Mouse (Mus musculus) midbrain, embryonic 13.5 days (tissue): ENCODE data around the gene Lrch1. TPM values are rescaled to one million over a fixed set of nuclear protein-coding genes. Genes with fewer than 3 reads are reported as not detected.

ENCODE experiments used
- ATAC-seq: fragments of 200-750 bp; cut with Nextera tagmentation; 2 replicates; pipeline ENCODE4 v1.8.0; 2017; ENCODE audit warnings: mild to moderate bottlenecking, moderate TSS enrichment, moderate library complexity
- H3K27ac ChIP-seq: fragments of 300-500 bp; sonication (generic); 2 replicates; pipeline ENCODE4 v1.5.1; 2015; ENCODE audit warnings: inconsistent platforms, mild to moderate bottlenecking, moderate library complexity
- H3K27me3 ChIP-seq: fragments of 300-500 bp; sonication (generic); 2 replicates; pipeline ENCODE4 v1.6.1; 2015; ENCODE audit warnings: mild to moderate bottlenecking, inconsistent platforms
- H3K36me3 ChIP-seq: fragments of 300-500 bp; sonication (generic); 2 replicates; pipeline ENCODE4 v1.6.1; 2015; ENCODE audit warnings: mild to moderate bottlenecking, inconsistent platforms
- H3K4me1 ChIP-seq: fragments of 300-500 bp; sonication (generic); replicated peaks from 2 replicates; pipeline ENCODE4 v1.6.1; 2015; ENCODE audit warnings: inconsistent platforms
- H3K4me2 ChIP-seq: fragments of 300-500 bp; sonication (generic); replicated peaks from 2 replicates; pipeline ENCODE4 v1.6.1; 2015; ENCODE audit warnings: moderate library complexity, mild to moderate bottlenecking, inconsistent platforms
- H3K4me3 ChIP-seq: fragments of 300-500 bp; sonication (generic); replicated peaks from 2 replicates; pipeline ENCODE4 v1.5.1; 2015; ENCODE audit warnings: mild to moderate bottlenecking, inconsistent platforms
- H3K9ac ChIP-seq: fragments of 300-500 bp; sonication (generic); replicated peaks from 2 replicates; pipeline ENCODE4 v1.6.1; 2015; ENCODE audit warnings: mild to moderate bottlenecking, inconsistent platforms
- H3K9me3 ChIP-seq: fragments of 300-500 bp; sonication (generic); 2 replicates; pipeline ENCODE4 v1.6.1; 2016; ENCODE audit warnings: mild to moderate bottlenecking, inconsistent platforms
- WGBS: fragments of 180-500 bp; shearing (Covaris S2); methylation state at CpG from one replicate; pipeline ENCODE4 v1.1.7; 2015; 5-methylcytosine and 5-hydroxymethylcytosine counted together
- polyA plus RNA-seq: library from polyadenylated mRNA; unstranded; fragments of >200 nt; fragmentation: Nextera tagmentation; extraction: Ambion mirVana; gene quantifications from 2 replicates; pipeline ENCODE4 v1.2.1, GENCODE M21; 2015

Lrch1 gene
- polyA plus RNA-seq, 1 experiment from 2014 or later, result 9.7 TPM

DNA sequence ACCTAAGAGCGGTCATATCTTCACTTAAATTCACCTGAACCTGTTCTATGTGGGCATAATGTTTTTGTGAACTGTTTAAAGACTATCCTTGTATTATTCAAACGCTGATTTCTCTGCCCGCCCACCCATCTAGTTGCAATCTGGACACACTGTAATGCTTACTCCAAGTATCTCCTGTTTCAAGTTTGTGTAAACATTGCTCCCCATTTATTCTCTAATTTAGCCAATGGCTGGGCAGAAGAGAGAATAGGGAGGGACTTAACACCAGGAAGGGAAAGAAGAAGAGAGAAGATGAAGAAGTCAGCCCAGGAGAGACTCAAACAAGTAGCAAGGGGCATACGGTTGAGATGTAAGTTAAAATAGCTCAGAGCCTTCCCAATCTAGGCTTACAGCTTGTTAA is 31.0 kb downstream of the Lrch1 start:
- 91% methylated on average over 4 of the region's 4 CpGs for WGBS
- no peak overlapping the region for H3K27ac ChIP-seq
- no peak overlapping the region for H3K9ac ChIP-seq
- no peaks in the 10 kb centered on the region for H3K27me3 ChIP-seq
- no peaks in the 10 kb centered on the region for H3K36me3 ChIP-seq
- no peak overlapping the region for H3K4me2 ChIP-seq
- H3K9me3 ChIP-seq, result no peaks in the 10 kb centered on the region
- no peak overlapping the region for H3K4me3 ChIP-seq
- H3K4me1 ChIP-seq, result peaks cover 18% of the 10 kb centered on the region
- ATAC-seq, result no peak

DNA sequence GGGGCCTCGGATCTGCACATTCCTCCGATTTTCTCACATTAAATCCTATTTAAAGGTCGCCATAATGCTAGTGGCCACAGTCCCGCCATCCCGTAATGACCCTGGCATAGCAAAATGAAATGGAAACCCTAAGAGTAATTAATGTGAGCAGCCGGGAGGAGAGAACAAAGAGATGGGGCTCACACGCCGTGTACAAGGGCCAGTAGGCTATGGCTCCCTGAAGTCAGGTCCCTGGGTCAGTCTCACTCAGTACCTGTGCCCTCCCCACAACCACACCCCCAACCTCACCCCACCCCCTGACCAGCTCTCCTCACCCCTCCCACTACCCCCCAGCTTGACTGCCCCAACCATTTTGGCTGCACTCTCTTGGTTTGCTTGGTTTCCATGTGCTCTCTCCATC is 31.6 kb downstream of the Lrch1 start:
- H3K4me2 ChIP-seq, result no peak overlapping the region
- WGBS, result 45% methylated on average over 8 of the region's 8 CpGs
- H3K4me1 ChIP-seq, result peaks cover 18% of the 10 kb centered on the region
- no peak overlapping the region for H3K4me3 ChIP-seq
- no peaks in the 10 kb centered on the region for H3K27me3 ChIP-seq
- no peaks in the 10 kb centered on the region for H3K9me3 ChIP-seq
- no peaks in the 10 kb centered on the region for H3K36me3 ChIP-seq
- H3K9ac ChIP-seq, result no peak overlapping the region
- peak; percentile 58; the same call in 1 of the 2 replicates for ATAC-seq
- no peak overlapping the region for H3K27ac ChIP-seq

DNA sequence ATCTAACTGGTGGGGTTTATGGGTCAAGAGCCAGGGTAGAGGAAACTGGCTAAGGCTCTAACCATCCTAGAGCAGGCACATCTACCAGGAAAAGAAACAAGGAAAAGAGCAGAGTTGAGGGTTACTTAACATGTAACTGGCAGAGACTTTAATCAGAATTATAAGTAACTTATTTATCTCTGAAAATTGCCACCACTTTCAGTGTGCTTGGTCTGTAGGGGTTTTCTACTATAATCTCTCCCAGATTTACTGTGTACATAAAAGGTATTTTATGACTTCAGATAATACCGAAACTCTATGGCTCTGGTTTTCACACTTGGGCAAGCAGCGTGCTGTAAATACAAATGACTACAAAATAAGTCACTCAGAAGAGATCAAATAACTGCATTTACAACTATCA is 32.0 kb downstream of the Lrch1 start:
- no peak overlapping the region for H3K27ac ChIP-seq
- no peak for ATAC-seq
- no peak overlapping the region for H3K9ac ChIP-seq
- WGBS, result 71% methylated on average over 2 of the region's 2 CpGs
- no peaks in the 10 kb centered on the region for H3K27me3 ChIP-seq
- no peak overlapping the region for H3K4me2 ChIP-seq
- H3K36me3 ChIP-seq, result no peaks in the 10 kb centered on the region
- H3K4me3 ChIP-seq, result no peak overlapping the region
- H3K4me1 ChIP-seq, result peaks cover 18% of the 10 kb centered on the region
- H3K9me3 ChIP-seq, result no peaks in the 10 kb centered on the region

DNA sequence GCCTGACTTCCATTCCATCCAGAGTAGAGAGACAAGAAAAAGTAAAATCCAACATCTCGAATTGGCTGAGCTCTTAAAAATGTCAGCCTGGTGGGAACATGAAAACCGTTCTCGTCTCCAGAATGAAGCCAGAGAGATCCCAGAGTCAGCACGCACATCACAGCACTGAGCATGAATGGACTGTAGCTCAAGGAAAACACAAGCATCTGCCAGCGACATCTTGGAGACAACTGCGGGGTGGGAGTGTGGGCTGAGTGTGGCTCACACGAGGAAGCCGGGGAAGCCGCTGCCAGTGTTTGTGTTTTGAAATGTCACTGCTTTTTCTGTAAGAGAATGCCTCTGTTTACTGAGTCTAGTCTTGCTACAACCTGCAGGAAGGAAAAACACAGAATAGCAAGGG is 32.7 kb downstream of the Lrch1 start:
- Histone ChIP-seq H3K27ac (0 out of 2 replicates have a peak overlapping the region, but pooled peaks have one; percentile 16), H3K4me2 (no peak overlapping the region), H3K4me3 (no peak overlapping the region), H3K36me3 (no peaks in the 10 kb centered on the region), H3K9me3 (no peaks in the 10 kb centered on the region), H3K9ac (no peak overlapping the region), H3K4me1 (peaks cover 18% of the 10 kb centered on the region), H3K27me3 (no peaks in the 10 kb centered on the region)
- no peak for ATAC-seq
- 75% methylated on average over 9 of the region's 9 CpGs for WGBS

DNA sequence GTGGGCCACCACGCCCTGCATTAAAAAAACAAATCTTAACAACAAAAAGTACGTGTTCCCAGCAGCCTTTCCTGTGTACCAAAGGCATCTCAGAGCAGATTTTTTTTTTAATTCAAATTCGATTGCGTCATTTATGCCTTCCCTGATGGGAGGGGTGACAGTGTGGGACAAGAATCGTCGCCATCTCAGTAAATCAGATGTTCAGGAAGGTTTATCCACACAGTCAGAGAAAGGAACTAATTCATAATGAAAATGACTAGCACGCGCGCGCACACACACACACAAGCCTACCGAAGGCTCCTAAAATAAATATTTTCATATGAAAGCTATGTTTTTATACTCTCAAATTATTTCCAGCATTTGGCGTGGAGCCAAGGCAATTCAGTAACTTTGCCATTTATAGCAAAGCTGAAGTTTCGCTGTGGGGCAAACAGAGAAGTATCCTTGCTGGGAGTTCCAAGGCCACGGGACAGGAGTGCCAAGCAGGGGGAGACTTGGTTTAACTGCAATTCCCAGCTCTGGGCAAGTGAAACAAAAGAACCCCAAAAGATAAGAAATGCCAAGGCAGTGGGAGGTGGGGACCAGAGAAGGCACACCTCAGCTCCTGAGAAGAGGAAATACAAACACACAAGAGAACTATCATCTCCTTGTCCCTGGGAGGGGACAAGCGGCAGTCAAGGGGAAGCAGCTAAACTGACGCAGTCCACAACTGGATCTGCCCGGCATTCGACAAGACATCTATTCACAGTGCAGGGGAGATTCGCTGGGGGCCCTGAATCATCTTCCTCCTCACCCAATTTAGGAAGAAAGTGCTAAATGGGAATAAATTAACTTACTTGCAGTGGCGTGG is 34.1 kb downstream of the Lrch1 start:
- ATAC-seq, result no peak
- Histone ChIP-seq H3K4me1 (peaks cover 18% of the 10 kb centered on the region), H3K36me3 (no peaks in the 10 kb centered on the region), H3K9ac (no peak overlapping the region), H3K27ac (no peak overlapping the region), H3K9me3 (no peaks in the 10 kb centered on the region), H3K4me2 (no peak overlapping the region), H3K27me3 (no peaks in the 10 kb centered on the region), H3K4me3 (no peak overlapping the region)
- 84% methylated on average over 20 of the region's 20 CpGs for WGBS

DNA sequence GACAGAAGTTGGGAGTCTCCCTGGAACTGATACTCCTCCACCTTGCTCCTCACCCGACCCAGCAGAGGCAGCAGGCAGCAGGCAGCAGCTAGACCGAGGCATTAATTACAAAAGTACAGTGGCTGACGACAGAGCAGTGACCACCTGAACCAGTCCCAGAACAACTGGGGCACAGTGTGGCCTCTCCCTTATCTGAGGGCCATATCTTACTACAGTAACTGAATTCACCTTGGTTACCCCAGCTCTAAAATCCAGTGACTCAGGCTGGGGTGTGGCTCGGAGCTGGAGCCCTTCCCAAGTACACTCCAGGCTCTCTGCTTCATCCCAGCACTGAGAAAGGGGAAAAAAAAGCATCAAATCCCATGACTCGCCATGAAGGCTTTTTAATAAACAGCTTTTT is 37.3 kb downstream of the Lrch1 start:
- H3K4me2 ChIP-seq, result no peak overlapping the region
- no peaks in the 10 kb centered on the region for H3K36me3 ChIP-seq
- no peak overlapping the region for H3K27ac ChIP-seq
- H3K9me3 ChIP-seq, result no peaks in the 10 kb centered on the region
- no peaks in the 10 kb centered on the region for H3K27me3 ChIP-seq
- ATAC-seq, result no peak
- no peak overlapping the region for H3K4me3 ChIP-seq
- 70% methylated on average over 5 of the region's 5 CpGs for WGBS
- H3K9ac ChIP-seq, result no peak overlapping the region
- H3K4me1 ChIP-seq, result peaks cover 10% of the 10 kb centered on the region

DNA sequence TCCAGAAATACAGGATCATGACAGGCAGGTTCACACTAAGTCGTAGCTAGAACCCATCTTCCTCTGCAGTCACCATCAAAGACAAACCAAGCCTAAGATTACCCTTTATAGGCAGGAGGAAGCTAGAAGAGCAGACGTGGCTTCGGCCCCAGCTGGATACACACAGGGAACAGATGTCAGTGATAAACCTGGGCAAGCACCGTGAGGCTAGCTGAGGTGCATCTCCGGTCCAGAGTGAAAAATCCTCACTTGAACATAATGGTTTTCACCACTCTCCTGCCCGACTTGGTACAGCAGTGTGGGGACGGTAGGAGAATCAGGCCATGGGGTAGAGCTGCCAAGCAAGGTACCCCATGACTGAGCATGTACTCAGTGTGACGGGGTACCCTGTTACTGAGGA is 38.7 kb downstream of the Lrch1 start:
- Histone ChIP-seq H3K9me3 (no peaks in the 10 kb centered on the region), H3K36me3 (no peaks in the 10 kb centered on the region), H3K27ac (no peak overlapping the region), H3K4me1 (peaks cover 3% of the 10 kb centered on the region), H3K9ac (no peak overlapping the region), H3K4me2 (no peak overlapping the region), H3K27me3 (no peaks in the 10 kb centered on the region), H3K4me3 (no peak overlapping the region)
- 87% methylated on average over 8 of the region's 8 CpGs for WGBS
- ATAC-seq, result 0 out of 2 replicates have a peak, but pooled peaks have one; percentile 34

DNA sequence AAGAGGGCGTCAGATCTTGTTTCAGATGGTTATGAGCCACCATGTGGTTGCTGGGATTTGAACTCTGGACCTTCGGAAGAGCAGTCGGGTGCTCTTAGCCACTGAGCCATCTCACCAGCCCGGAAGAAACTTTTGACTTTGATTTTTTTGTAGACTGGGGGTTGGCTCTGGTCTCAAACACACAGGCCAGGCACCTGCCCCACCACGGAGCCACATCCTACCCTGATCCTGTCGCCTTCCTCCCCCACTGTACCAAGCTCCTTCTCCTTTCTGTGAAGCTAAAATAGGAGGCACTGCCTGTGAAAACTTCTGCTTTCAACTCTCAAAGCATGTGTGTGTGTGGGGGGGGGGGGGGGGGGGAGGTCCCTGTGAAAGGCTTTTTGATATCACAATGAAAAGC is 39.4 kb downstream of the Lrch1 start:
- Histone ChIP-seq H3K4me2 (no peak overlapping the region), H3K4me3 (no peak overlapping the region), H3K27me3 (no peaks in the 10 kb centered on the region), H3K27ac (no peak overlapping the region), H3K4me1 (peaks cover 3% of the 10 kb centered on the region), H3K9me3 (no peaks in the 10 kb centered on the region), H3K9ac (no peak overlapping the region), H3K36me3 (no peaks in the 10 kb centered on the region)
- 93% methylated on average over 6 of the region's 6 CpGs for WGBS
- ATAC-seq, result no peak

DNA sequence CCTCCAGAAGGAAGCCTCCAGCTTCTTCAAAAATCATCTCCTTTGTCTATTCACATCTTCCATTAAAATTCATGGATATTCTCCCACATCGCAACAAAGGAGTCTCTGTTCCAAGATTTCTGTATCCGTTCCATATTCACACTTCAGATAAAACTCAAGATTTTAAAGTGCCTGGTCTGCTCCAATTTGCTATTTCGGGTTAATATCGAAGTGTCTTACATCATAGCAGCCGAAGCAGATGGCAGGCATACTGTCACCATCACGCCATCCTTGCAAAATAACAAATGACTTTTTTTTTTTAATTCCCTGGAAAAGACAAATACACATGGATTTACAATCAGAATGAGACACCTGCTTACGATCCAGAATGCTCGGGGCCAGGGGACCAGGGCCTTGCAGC is 40.0 kb downstream of the Lrch1 start:
- Histone ChIP-seq H3K27ac (no peak overlapping the region; the same call in 1 of the 2 replicates), H3K4me1 (peaks cover 3% of the 10 kb centered on the region), H3K9ac (no peak overlapping the region), H3K27me3 (no peaks in the 10 kb centered on the region), H3K36me3 (no peaks in the 10 kb centered on the region), H3K9me3 (no peaks in the 10 kb centered on the region), H3K4me3 (no peak overlapping the region), H3K4me2 (no peak overlapping the region)
- ATAC-seq, result no peak
- WGBS, result 71% methylated on average over 8 of the region's 8 CpGs

DNA sequence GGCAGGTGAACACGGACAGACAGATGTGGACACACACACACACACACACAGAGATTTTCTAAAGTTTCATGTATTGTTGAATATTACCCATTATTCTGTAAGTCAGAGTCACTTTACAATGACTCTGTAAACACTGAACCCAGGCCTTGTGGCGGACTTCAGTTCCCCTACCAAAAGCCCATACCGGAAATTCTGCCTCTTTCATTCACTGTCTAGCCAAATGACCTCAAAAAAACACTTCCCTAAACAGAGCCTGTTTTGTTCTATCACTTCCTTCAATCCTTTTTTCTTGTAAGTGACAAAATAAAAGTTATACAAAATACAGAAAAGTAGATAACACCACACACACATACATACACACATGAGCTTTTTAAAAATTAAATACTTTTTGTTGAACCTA is 41.7 kb downstream of the Lrch1 start:
- Histone ChIP-seq H3K27ac (no peak overlapping the region), H3K4me3 (no peak overlapping the region), H3K4me1 (peaks cover 3% of the 10 kb centered on the region), H3K4me2 (no peak overlapping the region), H3K27me3 (no peaks in the 10 kb centered on the region), H3K36me3 (no peaks in the 10 kb centered on the region), H3K9ac (no peak overlapping the region), H3K9me3 (no peaks in the 10 kb centered on the region)
- no peak for ATAC-seq
- 80% methylated on average over 3 of the region's 3 CpGs for WGBS

DNA sequence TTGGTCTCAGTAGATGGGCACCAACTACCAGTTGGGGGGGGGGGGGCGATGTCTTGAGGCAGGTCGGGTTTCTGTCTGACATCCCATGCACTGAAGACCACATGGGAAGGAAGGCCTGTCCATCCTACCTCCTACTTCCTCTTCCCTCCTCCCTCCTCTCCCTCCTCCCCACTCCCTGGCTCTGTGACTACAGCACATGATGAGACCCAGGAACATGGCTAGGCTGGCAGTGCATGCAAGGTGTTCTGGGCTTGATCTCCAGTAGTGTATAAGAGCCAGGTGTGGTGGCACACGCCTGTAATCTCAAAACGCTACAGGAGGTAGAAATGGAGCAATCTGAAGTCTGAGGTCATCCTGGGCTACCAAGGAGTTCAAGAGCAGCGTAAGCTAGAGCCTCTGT is 43.2 kb downstream of the Lrch1 start:
- Histone ChIP-seq H3K27me3 (no peaks in the 10 kb centered on the region), H3K4me2 (no peak overlapping the region), H3K4me3 (no peak overlapping the region), H3K36me3 (no peaks in the 10 kb centered on the region), H3K9me3 (no peaks in the 10 kb centered on the region), H3K9ac (no peak overlapping the region), H3K4me1 (peaks cover 11% of the 10 kb centered on the region), H3K27ac (no peak overlapping the region)
- no peak for ATAC-seq
- 91% methylated on average over 5 of the region's 5 CpGs for WGBS

DNA sequence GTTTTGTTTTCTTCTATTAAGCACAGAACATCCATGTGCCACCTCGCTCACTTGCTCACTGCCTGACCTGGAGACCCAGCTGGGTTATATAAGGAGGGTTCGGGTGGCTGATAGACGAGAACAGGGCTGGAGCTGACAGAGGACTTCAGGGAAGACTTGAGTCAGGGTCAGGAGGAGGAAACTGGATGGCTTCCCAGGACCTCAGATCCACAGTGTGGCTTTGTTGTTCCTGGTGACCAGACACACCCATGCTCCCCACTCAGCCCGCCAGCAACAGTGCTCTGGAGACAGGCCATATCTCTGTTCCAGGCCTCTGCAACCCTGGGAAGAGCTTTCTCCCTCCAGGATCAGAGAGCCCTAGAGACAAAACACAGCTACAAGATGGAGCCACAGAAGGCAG is 44.6 kb downstream of the Lrch1 start:
- peaks cover 11% of the 10 kb centered on the region for H3K4me1 ChIP-seq
- H3K9me3 ChIP-seq, result no peaks in the 10 kb centered on the region
- no peak overlapping the region for H3K4me2 ChIP-seq
- H3K4me3 ChIP-seq, result no peak overlapping the region
- H3K36me3 ChIP-seq, result no peaks in the 10 kb centered on the region
- no peaks in the 10 kb centered on the region for H3K27me3 ChIP-seq
- 86% methylated on average over 4 of the region's 4 CpGs for WGBS
- H3K9ac ChIP-seq, result no peak overlapping the region
- no peak overlapping the region for H3K27ac ChIP-seq
- ATAC-seq, result no peak
